Mouse (Mus musculus) limb, embryonic 11.5 days (tissue): Measurements from ENCODE around the gene Rpl37a. TPM values are rescaled to one million over a fixed set of nuclear protein-coding genes. Genes with fewer than 3 reads are reported as not detected.

Source experiments
- ATAC-seq: fragments of 200-750 bp; cut with Nextera tagmentation; 2 replicates; pipeline ENCODE4 v1.8.0; 2017; ENCODE audit warnings: low read depth; ENCODE audit not compliant: insufficient number of reproducible peaks, low FRiP score, low TSS enrichment
- DNase-seq: peaks from one replicate; pipeline ENCODE4 v3.0.0-alpha.2; 2015; ENCODE audit warnings: low spot score
- H3K27ac ChIP-seq: fragments of 300-500 bp; sonication (generic); replicated peaks from 2 replicates; pipeline ENCODE4 v1.5.1; 2014; ENCODE audit warnings: low read depth, mild to moderate bottlenecking, low read length
- H3K27me3 ChIP-seq: fragments of 300-500 bp; sonication (generic); 2 replicates; pipeline ENCODE4 v1.6.1; 2014; ENCODE audit warnings: mild to moderate bottlenecking, low read length, mixed read lengths; ENCODE audit not compliant: control insufficient read depth, insufficient read depth
- H3K36me3 ChIP-seq: fragments of 300-500 bp; sonication (generic); 2 replicates; pipeline ENCODE4 v1.6.1; 2014; ENCODE audit warnings: mild to moderate bottlenecking, low read length, moderate library complexity, mixed read lengths; ENCODE audit not compliant: control insufficient read depth, insufficient read depth
- H3K4me1 ChIP-seq: fragments of 300-500 bp; sonication (generic); 2 replicates; pipeline ENCODE4 v1.6.1; 2014; ENCODE audit warnings: low read length, mixed read lengths; ENCODE audit not compliant: control insufficient read depth, insufficient read depth
- H3K4me2 ChIP-seq: fragments of 300-500 bp; sonication (generic); 2 replicates; pipeline ENCODE4 v1.6.1; 2014; ENCODE audit warnings: low read depth, mild to moderate bottlenecking, moderate library complexity; ENCODE audit not compliant: severe bottlenecking
- H3K4me3 ChIP-seq: fragments of 300-500 bp; sonication (generic); 2 replicates; pipeline ENCODE4 v1.5.1; 2014; ENCODE audit warnings: low read depth, low read length
- H3K9ac ChIP-seq: fragments of 300-500 bp; sonication (generic); 2 replicates; pipeline ENCODE4 v1.6.1; 2014; ENCODE audit warnings: mild to moderate bottlenecking, low read length
- H3K9me3 ChIP-seq: fragments of 300-500 bp; sonication (generic); 2 replicates; pipeline ENCODE4 v1.6.1; 2016; ENCODE audit warnings: low read length; ENCODE audit not compliant: control insufficient read depth
- WGBS: fragments of 180-500 bp; shearing (Covaris S2); extraction: QIAGEN DNeasy Blood & Tissue Kit; methylation state at CpG from one replicate; pipeline ENCODE4 v1.1.7; 2014; 5-methylcytosine and 5-hydroxymethylcytosine counted together
- polyA plus RNA-seq: library from polyadenylated mRNA; unstranded; fragments of >200 nt; fragmentation: Nextera tagmentation; extraction: Ambion mirVana; gene quantifications from 2 replicates; pipeline ENCODE4 v1.2.1, GENCODE M21; 2014

Rpl37a gene
- 1,800 and 1,853 TPM in 2 replicates for polyA plus RNA-seq

DNA sequence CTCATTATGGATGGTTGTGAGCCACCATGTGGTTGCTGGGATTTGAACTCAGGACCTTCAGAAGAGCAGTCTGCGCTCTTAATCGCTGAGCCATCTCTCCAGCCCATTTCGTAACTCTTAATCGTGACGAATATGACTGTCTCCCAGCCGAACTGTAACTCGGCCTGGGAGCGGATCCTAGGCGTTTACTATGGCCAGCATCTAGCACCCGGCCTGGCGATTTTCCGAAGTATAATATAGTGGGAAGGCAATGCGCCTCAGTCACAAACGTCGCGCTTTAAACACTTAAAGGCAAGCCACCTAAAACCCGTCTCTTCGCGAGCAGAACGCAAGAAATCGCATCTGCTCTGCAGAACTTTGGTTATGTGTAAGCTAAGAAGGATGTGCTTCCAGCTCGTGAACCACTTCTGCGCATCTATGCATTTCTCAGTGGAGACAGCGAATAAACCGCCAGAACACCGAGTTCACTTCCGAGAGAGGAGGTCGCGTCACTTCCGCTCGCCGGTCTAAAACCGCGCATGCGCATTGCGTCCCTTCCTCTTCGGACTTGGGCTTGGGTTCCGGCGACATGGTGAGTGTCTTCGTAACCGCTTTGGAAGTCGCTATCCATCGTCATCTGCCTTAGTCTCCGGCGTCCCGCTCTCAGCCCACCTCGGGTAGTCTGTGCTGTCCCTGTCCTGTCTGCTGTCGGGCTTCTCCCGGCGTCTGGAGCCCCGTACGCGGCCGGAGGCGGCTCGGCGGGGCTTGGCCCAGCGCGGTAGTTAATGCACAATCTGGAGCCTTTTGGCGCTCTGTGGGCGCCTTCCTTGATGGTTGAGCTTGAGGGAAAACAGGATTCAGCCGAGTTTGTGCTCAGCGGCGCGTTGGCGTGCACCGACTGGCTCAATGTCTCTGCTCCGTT, at the start of gene Rpl37a:
Gene Rpl37a (plus strand): TSS at position 538 of the 901 bp plus-strand sequence.
- Histone ChIP-seq H3K4me1 (peaks cover 5% of the 10 kb centered on the region), H3K4me3 (peak within 1 kb of the TSS; percentile 78), H3K9me3 (no peaks in the 10 kb centered on the region), H3K27me3 (no peaks in the 10 kb centered on the region), H3K4me2 (peak within 1 kb of the TSS; percentile 76), H3K9ac (peak within 1 kb of the TSS; percentile 95), H3K27ac (peak within 1 kb of the TSS; percentile 79), H3K36me3 (no peaks in the 10 kb centered on the region; the same call in 1 of the 2 replicates)
- ATAC-seq (peak; percentile 78), DNase-seq (peak; percentile 97)
- WGBS: 3% methylated on average over 68 of the region's 68 CpGs

DNA sequence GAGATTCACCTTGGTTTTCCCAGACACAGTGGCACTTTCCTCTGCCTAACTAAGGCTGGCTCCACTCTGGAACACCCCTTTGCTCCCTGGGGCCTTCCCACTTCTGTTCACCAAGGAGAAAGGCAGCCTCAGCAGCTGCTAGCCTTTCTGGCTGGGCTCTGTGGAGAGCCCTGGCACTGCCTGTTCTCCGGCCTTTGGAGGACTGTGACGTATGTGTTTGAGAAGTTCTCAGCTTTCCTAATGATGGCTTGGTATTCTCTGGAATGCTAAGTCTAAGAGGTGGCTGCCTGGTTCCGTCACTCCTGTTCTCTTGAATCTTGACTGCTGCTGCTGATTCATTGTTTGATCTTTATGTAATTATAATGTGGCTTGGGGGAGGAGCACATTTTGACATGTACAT, 38.0 kb upstream of the Rpl37a start:
- H3K9ac ChIP-seq: no peak overlapping the region
- H3K9me3 ChIP-seq: no peaks in the 10 kb centered on the region
- 52% methylated on average over 3 of the region's 3 CpGs for WGBS
- no peak overlapping the region for H3K27ac ChIP-seq
- no peaks in the 10 kb centered on the region for H3K36me3 ChIP-seq
- no peak for DNase-seq
- H3K4me1 ChIP-seq: no peaks in the 10 kb centered on the region
- no peak overlapping the region for H3K4me2 ChIP-seq
- H3K4me3 ChIP-seq: no peak overlapping the region
- ATAC-seq: no peak
- H3K27me3 ChIP-seq: no peaks in the 10 kb centered on the region

DNA sequence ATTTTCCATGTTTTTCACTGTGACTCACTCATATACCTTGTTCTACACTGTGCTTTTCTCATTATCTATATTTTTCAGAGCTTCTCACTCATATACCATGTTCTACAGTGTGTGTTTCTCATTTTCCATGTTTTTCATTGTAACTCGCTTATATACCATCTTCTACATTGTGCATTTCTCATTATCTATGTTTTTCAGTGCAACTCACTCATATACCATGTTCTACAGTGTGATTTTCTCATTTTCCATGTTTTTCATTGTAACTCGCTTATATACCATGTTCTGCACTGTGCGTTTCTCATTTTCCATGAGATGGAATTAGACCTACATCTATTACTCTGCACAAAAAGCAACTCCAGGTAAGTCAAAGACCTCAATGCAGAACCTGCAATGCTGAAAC, 14.8 kb upstream of the Rpl37a start:
- ATAC-seq (no peak), DNase-seq (no peak)
- Histone ChIP-seq H3K9me3 (no peaks in the 10 kb centered on the region), H3K4me3 (no peak overlapping the region), H3K4me1 (no peaks in the 10 kb centered on the region), H3K4me2 (no peak overlapping the region), H3K27ac (no peak overlapping the region), H3K9ac (no peak overlapping the region), H3K27me3 (no peaks in the 10 kb centered on the region), H3K36me3 (no peaks in the 10 kb centered on the region)
- 54% methylated on average over 3 of the region's 3 CpGs for WGBS

DNA sequence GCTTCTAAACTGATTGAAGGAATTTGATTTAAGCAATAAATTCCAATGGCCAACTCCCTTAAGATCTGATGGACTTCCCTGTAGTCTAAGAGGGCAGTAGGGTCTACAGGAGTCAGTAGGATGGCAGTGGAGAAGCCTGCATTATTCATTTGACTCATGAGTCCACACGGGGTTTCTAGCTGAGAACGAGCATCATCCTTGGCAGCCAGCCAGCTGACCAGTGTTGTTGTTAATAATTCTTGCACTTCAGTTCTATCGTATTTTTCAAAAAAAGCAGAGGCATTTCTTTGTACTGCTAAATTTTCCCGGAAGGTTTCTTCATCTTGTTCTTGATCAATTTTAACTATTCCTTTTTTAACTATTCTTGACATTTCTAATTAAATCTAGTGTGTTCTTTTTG, 12.4 kb upstream of the Rpl37a start:
- WGBS: 89% methylated on average over 4 of the region's 4 CpGs
- no peak overlapping the region for H3K4me3 ChIP-seq

DNA sequence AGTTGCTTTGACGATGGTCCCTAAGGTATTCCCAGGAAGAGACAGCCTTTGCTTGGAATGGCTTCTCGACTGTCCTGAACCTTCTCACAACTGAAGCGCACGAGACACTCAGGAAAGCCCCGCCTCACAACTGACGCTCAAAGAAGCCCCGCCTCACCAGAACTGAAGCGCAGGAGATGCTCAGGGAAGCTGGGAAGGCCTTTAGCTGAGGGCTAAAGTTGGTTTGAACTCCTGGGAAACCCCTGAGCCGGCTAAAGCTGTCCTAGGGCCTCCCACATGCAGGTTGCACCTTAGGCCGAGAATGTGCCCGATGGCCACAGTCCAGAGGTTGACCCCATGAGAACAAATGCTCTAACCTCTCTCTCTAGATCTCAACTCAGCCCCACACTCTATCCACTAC, 10.6 kb upstream of the Rpl37a start, which contains the start of gene Ankar:
Gene Ankar (minus strand): TSS at position 101 of the 400 bp plus-strand sequence.
- H3K4me3 ChIP-seq: no peak within 1 kb of the TSS
- ATAC-seq: no peak
- WGBS: 80% methylated on average over 11 of the region's 11 CpGs
- no peak within 1 kb of the TSS for H3K9ac ChIP-seq
- no peaks in the 10 kb centered on the region for H3K27me3 ChIP-seq
- no peaks in the 10 kb centered on the region for H3K4me1 ChIP-seq
- H3K36me3 ChIP-seq: no peaks in the 10 kb centered on the region
- no peaks in the 10 kb centered on the region for H3K9me3 ChIP-seq
- no peak for DNase-seq
- no peak within 1 kb of the TSS for H3K4me2 ChIP-seq
- H3K27ac ChIP-seq: no peak within 1 kb of the TSS

More for the DNA sequence above, 12.4 kb upstream of the Rpl37a start:
- ATAC-seq: no peak
- Histone ChIP-seq H3K36me3 (no peaks in the 10 kb centered on the region), H3K9me3 (no peaks in the 10 kb centered on the region), H3K4me1 (no peaks in the 10 kb centered on the region), H3K4me2 (no peak overlapping the region), H3K9ac (no peak overlapping the region), H3K27ac (no peak overlapping the region), H3K27me3 (no peaks in the 10 kb centered on the region)
- no peak for DNase-seq

DNA sequence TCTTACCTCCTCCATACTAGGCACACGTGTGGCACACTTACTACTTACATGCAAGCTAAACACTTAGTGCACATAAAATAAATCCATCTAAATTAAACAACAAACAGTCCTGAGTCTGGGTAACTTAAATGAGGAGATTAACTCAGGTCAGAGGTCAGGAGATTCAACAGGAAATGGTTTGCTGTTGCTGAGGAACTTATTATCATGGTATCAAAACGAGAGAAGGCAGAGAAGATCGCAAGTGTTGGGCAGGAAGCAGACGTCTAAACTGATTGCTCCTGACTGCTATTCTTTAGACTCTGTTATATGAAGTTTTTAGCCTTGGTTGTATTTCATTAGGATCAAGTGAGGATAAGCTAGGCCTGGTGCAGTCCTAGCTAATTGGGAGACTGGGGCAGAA, 3.6 kb upstream of the Rpl37a start:
- H3K27me3 ChIP-seq: no peaks in the 10 kb centered on the region
- 37% methylated on average over 4 of the region's 4 CpGs for WGBS
- no peak overlapping the region for H3K4me2 ChIP-seq
- no peaks in the 10 kb centered on the region for H3K4me1 ChIP-seq
- no peak for DNase-seq
- H3K4me3 ChIP-seq: no peak overlapping the region
- H3K36me3 ChIP-seq: no peaks in the 10 kb centered on the region
- no peak overlapping the region for H3K27ac ChIP-seq
- H3K9me3 ChIP-seq: no peaks in the 10 kb centered on the region
- H3K9ac ChIP-seq: no peak overlapping the region
- no peak for ATAC-seq

DNA sequence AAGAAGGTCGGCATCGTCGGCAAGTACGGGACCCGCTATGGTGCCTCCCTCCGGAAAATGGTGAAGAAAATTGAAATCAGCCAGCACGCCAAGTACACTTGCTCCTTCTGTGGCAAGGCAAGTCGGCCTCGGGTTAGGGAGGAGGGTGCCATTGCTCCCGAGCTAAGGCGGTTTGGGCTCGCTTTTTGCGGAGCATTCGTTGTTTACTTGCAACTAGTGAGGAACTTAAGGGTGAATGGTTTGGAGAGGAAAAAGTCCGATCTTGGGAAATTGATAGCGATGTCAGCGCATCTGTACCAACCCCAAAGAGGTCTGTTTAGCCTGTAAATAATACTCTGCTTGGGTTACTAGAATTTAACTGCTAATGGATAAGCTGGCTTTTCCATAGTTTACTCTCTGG, 594 bp downstream of the Rpl37a start:
- Histone ChIP-seq H3K4me2 (peak overlapping the region; percentile 76), H3K27ac (peak overlapping the region; percentile 76), H3K4me3 (peak overlapping the region; percentile 78), H3K9ac (peak overlapping the region; percentile 95), H3K27me3 (no peaks in the 10 kb centered on the region), H3K9me3 (no peaks in the 10 kb centered on the region), H3K36me3 (no peaks in the 10 kb centered on the region; the same call in 1 of the 2 replicates), H3K4me1 (peaks cover 5% of the 10 kb centered on the region)
- DNase-seq: peak; percentile 44
- WGBS: 1% methylated on average over 17 of the region's 17 CpGs
- no peak for ATAC-seq

DNA sequence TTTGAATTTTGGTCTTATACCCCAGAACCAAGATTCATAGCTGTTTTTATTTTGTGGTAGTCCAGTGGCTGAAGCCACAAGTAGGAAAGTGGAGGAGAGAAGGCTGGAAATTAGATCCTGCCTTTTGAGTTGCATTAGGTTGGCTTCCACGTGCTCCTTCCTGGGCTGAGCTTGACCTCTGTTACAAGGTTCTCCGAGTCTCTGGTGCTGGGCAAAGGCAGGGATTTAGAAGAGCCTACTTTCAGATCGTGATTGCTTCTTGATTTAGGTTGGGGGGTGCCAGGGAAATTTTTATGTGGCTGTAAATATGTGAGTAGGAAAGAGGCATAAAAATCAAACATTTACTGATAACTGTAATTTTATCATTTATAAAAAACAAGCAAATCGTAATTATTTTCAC, 3.5 kb downstream of the Rpl37a start:
- WGBS: 65% methylated on average over 4 of the region's 4 CpGs

More for the DNA sequence above, 3.5 kb downstream of the Rpl37a start:
- no peak overlapping the region for H3K27ac ChIP-seq
- H3K9ac ChIP-seq: no peak overlapping the region
- DNase-seq (no peak), ATAC-seq (no peak)
- H3K36me3 ChIP-seq: peaks cover 2% of the 10 kb centered on the region; the same call in 1 of the 2 replicates
- H3K27me3 ChIP-seq: no peaks in the 10 kb centered on the region
- no peaks in the 10 kb centered on the region for H3K9me3 ChIP-seq
- no peak overlapping the region for H3K4me3 ChIP-seq
- H3K4me2 ChIP-seq: no peak overlapping the region
- H3K4me1 ChIP-seq: peaks cover 5% of the 10 kb centered on the region
